Mouse (Mus musculus) kidney, adult 2 months (tissue): ENCODE results near the gene Scrt2.

Source experiments
- CTCF ChIP-seq: fragments of 200-500 bp; conservative IDR thresholded peaks from 2 replicates; pipeline ENCODE4 v1.5.1; 2011; ENCODE audit warnings: low read depth, mild to moderate bottlenecking, control low read depth, low read length, moderate library complexity, mixed read lengths; ENCODE audit not compliant: insufficient read depth, insufficient read length
- POLR2A ChIP-seq: fragments of 200-500 bp; IDR thresholded peaks from one replicate; pipeline ENCODE4 v1.6.1; 2011; ENCODE audit warnings: low read depth, low read length, control low read depth

DNA sequence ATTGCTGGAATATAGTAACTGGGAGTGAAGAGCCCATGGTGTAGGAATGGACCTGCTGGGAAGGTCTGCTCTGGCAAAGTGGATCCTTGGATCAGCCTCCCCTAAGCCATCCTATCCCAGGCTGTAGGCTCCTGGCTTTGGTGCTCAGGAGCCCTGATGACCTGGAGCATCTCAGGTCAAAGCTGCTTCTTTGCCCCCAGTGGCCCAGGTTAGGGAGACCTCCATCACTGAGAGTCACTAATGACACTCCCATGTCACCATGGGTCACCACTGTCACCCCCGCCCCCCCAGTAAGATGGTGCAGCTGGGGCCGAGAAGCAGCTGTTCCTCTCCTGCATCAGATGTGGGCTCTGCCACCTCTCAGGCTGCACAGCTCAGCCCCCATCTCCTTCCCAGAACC, 11.4 kb upstream of the Scrt2 start:
- TF ChIP-seq CTCF (no peak), POLR2A (no peak)
